Mouse (Mus musculus) thymus, postnatal 25 days (tissue): ENCODE data around the gene Exosc6.
"Not testable (repeated sequence)": the region's sequence is repeated elsewhere in the genome, so short reads cannot be mapped to it uniquely, and the experiment has no call there.

Experiments
- DNase-seq: peaks from one replicate; pipeline ENCODE4 v3.0.0; 2022

Exosc6 gene

DNA sequence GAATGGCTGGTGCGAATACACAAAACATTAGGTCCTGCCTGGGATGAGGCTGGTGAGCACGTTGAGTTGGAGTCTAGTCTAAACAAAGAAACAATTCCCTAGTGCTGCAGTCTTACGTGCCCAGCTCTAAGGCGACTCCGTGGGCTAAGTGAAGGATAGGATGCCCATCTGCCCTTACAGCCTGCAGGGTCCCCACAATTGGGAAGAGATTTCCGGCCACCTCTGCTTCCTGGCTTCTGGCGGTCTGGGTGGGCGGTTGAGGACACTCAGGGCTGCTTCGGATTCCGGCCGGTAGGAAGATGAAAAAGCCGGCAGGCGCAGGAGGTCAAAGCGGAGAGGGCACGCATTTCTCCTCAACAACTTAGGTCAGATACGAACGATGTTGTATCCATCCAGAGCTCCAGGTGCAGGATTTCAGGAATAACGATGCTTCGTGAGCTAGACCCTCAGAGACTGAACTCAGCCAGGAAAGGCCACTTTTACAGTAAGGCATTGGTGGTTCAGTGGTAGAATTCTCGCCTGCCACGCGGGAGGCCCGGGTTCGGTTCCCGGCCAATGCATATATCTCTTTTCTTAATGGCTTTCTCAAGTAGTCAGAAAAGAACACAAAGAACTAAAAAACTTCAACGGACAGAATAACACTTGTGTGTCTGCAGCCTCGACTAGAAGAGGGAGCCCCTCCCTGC lies 6.1 kb downstream of the Exosc6 start:
- peak; percentile 90 for DNase-seq

DNA sequence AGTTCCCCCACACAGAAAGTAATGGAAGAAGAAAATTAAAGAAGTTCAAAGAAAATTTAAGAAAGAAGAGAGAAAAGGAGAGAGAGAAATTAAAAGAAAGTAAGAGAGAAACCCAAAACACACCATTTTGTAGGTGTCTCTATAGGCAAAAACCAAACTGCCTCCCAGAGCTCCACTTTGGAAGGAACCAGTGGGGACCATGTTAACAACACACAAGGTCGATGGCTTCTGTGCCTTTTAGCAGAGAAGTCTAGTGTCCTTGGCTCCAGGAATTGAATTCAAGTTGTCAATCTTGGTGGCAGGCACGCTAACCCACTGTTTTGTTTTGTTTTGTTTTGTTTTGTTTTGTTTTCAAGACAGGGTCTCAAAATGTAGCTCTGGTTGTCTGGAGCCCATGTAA lies 6.8 kb downstream of the Exosc6 start:
- no peak for DNase-seq

DNA sequence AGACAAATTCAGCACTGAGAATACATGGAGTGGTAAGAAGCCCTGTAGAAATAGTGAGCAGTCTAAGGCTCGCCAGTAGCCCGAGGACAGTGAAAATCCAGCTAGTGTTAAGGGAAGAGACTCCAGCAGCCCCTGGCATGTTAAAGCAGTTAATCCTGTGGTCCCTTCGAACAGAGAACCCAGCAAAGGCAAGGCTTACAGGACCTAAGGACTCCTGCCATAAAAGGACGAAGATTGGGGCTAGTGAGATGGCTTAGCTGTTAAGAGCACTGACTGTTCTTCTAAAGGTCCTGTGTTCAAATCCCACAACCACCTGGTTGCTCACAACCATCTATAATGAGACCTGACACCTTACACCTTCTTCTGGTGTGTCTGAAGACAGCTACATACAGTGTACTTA lies 10.2 kb downstream of the Exosc6 start:
- no peak for DNase-seq

GRCm38 (mm10) chr8:111067439-111067838 lies 11.3 kb downstream of the Exosc6 start:
- DNase-seq: no peak

DNA sequence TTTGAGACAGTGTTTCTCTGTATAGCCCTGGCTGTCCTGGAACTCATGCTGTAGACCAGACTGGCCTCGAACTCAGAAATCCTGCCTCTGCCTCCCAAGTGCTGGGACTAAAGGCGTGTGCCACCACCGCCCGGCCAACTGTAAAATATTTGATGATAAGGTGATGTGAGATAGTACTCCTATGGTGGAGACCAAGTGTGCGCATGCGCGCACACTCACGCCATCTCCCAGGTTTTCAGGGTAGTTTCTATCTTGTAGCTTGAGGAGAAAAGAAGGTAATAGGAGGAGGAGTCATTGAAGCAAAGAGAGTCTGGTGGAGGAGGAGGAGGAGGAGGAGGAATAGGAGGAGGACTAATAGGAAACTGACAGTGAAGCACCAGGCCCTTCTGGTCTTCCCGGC lies 12.5 kb downstream of the Exosc6 start:
- DNase-seq: not testable (repeated sequence)

- no peak for DNase-seq
These were observed 19.8 kb downstream of the Exosc6 start for GRCm38 (mm10) chr8:111075926-111076325.

GRCm38 (mm10) chr8:111079461-111079860 lies 23.3 kb downstream of the Exosc6 start:
- no peak for DNase-seq

GRCm38 (mm10) chr8:111079861-111080271 lies 23.7 kb downstream of the Exosc6 start:
- DNase-seq: no peak

GRCm38 (mm10) chr8:111081580-111082258 lies 25.6 kb downstream of the Exosc6 start:
- no peak for DNase-seq

GRCm38 (mm10) chr8:111083936-111084335 lies 27.8 kb downstream of the Exosc6 start:
- not testable (repeated sequence) for DNase-seq

DNA sequence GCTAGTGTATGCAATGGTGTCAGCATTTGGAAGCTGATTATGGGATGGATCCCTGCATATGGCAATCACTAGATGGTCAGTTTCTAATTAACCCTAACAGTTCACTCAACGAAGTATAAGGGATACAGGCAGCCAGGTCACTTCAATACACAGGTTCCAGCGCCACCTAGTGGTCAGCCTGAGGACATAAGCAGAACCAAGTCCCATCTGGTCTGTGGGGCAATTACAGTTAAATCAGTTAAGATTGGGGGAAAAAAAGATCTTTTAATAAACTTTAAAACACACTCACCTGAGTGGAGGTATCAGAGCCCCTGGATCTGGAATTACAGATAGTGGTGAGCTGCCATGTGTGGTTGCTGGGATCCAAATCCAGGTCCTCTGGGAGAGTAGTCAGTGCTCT lies 34.0 kb downstream of the Exosc6 start:
- DNase-seq: peak; percentile 75

- no peak for DNase-seq
These were observed 35.6 kb downstream of the Exosc6 start for GRCm38 (mm10) chr8:111091706-111092105.

DNA sequence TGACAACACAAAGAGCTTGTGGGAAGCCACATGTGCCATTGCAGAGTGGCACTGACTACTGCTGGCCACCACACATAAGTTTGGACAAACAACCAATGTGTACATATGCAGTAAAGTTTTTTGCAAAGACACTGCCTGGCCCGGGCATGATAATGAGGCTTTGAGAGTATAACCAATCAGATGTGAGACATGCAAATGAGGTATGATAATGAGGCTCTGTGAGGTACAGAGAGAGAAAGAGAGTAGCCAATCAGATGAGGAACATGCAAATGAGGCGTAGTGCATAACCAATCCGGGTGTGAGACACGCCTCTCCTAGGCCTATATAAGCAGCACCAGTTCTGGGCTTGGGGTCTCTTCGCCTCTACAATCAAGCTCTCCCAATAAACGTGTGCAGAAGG lies 36.2 kb downstream of the Exosc6 start, which contains the start of gene Clec18a:
TSS of gene Clec18a (minus strand) at position 101 of the 400 bp plus-strand sequence.
- not testable (repeated sequence) for DNase-seq

DNA sequence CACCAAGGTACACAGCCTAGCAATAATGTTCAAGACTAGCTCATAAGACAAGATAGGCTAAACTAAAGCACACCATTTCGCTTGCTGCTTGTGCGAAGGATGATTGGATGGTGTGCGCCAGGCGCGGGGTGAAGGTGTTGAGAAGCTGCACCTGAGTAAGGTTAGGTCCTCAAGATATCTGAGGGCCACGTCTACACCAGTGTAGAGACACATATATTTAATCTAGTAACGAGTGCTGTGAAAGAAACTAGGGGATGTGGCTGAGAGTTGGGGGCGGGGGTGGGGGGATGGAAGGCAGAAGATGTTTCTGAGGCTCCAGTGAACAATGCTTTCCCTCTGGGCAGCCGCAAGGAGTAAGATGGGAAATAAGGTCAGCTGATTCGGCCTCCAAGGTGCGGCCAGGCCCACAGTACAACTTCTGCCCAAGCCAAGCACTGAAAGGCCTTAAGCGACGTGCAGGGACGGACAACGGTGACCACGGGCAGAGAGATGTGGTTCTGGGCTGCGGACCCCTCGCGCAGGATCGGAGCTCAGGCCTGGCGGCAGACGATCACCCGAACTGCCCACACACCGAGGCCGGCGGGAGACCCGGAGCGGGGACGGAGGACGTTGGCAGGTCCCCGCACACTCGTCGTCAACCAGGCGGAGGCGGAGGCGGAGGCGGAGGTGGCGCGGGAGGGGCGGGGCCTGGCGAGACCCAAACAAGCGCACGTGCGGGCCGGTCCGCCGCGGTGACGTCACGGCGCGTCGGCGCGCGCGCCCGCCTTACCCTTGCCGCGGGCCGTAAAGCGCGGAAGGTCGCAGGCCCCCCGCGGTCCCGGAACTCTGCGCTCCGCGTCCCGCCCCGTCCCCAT lies 38.0 kb downstream of the Exosc6 start, which contains the start of gene Pdpr:
TSS of gene Pdpr (plus strand) at position 766 of the 854 bp plus-strand sequence.
- DNase-seq: peak; percentile 93

- DNase-seq: not testable (repeated sequence)
These were observed 38.7 kb downstream of the Exosc6 start for GRCm38 (mm10) chr8:111094719-111095302.
